Mouse (Mus musculus) embryo, embryonic 11 days (tissue): ENCODE results near the gene Ncf2.
A peak's percentile ranks its signal among the peaks of the same experiment; 100 is the strongest.

Experiments
- DNase-seq: peaks from one replicate; pipeline ENCODE4 v3.0.0-alpha.2; 2015

Ncf2 gene

GRCm38 (mm10) chr1:152796683-152797263 is 3.2 kb upstream of the Ncf2 start:
- DNase-seq = no peak

DNA sequence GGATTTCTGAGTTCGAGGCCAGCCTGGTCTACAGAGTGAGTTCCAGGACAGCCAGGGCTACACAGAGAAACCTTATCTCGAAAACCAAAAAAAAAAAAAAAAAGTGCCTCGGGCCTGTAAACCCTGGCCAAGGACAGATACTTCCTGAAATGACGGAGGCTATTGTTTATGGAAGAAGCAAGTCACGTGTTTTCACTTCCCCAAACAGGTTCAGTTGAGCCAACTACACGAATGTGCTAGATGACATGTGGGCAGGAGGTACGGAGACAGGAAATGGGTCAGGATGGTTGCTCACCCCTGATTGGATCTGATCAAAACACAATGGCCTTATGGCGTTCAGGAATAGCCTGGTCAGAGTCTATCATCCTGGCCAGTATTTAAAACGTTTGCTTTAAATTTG is 1.9 kb upstream of the Ncf2 start:
- DNase-seq = no peak

GRCm38 (mm10) chr1:152800633-152801176 is 711 bp downstream of the Ncf2 start:
- DNase-seq = no peak

GRCm38 (mm10) chr1:152804907-152805306 is 4.9 kb downstream of the Ncf2 start:
- DNase-seq = no peak

- DNase-seq = no peak
Observed at GRCm38 (mm10) chr1:152807619-152808391, 7.8 kb downstream of the Ncf2 start.

DNA sequence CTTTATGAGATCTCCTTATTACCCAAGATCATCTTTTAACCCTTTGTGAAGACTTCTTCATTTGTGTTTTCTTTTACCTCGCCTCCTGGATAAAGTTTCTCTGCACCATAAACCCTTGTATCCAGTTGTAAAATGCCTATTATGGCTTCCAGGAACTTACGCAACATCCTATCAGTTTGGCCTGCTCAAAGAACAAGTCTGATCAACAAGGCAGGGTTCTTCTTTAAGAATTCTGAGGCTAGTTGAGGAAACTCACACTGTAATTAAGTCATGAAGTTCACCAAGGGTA is 8.3 kb downstream of the Ncf2 start:
- DNase-seq = no peak

- peak; percentile 59 for DNase-seq
Observed at GRCm38 (mm10) chr1:152809541-152810252, 9.7 kb downstream of the Ncf2 start.

DNA sequence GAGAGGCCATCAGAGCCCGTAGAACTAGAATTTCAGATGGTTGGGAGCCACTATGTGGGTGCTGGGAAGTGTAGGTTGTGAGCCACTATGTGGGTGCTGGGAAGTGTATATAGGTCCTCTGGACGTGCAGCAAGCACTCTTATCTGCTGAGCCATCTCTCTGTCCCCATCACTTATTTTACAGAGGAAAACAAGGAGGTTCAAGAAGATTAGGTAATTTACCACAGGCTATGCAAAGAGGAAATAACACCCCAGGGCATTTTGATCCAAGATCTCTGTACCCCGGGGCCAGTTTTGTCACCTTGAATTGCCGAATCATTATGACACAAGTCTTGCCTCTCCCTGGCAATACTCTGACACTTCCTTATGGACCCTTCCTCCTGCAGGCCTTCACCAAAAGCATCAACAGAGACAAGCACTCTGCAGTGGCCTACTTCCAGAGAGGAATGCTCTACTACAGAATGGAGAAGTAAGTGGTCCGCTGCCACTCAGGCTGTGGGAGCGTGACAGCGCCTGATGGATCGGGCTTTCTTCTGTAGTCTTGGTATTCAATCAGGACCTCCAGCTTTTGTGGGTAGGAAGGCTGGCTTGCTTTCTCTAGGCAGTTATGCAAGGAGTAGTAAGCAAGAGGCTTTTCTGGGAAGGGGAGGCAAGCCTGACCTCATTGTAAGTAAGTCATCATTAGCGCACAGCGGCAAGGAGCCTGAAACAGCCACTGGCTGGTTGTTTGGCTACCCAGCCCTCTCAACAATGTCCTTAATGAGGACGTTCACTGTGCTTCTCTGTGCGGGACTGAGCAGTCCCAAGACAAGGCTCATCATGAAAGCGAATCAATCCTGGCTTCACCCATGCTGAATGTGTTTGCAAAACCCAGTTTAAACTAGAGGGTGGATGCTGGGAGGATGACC is 10.8 kb downstream of the Ncf2 start:
- DNase-seq = no peak

GRCm38 (mm10) chr1:152815265-152815701 is 15.3 kb downstream of the Ncf2 start:
- peak; percentile 56 for DNase-seq

GRCm38 (mm10) chr1:152817027-152817769 is 17.2 kb downstream of the Ncf2 start:
- peak; percentile 77 for DNase-seq

DNA sequence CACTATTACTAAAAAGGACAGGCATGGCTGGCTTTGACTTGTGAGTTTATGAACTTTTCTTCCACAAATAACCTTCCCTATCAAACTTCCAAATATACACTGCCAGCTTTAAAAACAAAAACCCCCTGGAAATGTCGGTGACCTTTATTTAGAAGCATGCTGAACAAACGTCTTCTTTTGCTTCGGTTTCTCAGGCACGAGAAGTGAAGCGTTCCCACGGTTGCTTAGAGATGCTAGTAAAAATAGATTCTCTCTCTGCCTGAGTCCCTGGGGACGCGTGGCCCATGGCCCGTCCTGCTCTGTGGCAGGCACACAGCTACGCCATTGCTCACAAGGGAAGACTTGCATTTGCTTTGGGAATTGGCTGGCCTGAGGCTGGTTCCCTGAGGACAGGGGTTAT is 17.8 kb downstream of the Ncf2 start:
- peak; percentile 56 for DNase-seq

- no peak for DNase-seq
Observed at GRCm38 (mm10) chr1:152819558-152819957, 19.6 kb downstream of the Ncf2 start.

DNA sequence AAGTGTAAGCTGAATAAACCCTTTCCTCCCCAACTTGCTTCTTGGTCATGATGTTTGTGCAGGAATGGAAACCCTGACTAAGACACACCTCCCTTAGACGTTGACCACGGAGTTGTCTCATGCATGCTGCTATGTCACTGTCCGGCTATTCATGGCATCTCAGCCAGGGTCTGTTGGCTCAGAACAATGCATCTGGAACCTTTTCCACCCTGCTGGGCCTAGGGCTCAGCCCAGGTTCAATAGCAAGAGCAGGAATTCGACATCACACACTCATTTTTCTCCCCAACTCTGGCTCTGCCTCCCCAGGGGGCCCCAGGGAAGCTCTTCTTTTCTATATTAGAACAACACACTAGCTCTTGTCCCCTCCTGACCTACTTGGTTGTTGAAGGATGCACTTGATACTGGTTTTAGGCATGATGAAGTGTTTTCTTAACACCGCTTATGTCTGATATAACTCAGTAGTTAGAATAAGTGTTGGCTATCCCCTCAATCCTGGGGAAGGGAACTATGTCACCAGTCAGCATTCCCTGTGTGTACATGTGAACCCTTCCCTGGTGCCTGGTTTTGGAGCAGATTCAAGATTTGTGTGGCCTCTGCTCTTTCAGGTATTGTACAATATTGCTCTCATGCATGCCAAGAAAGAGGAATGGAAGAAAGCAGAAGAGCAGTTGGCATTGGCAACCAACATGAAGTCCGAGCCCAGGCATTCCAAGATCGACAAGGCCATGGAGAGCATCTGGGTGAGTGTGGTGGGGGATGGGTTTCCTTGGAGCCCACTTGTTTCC is 21.1 kb downstream of the Ncf2 start:
- DNase-seq = no peak

GRCm38 (mm10) chr1:152821746-152822145 is 21.8 kb downstream of the Ncf2 start:
- no peak for DNase-seq

- no peak for DNase-seq
Observed at GRCm38 (mm10) chr1:152824206-152824605, 24.2 kb downstream of the Ncf2 start.

- DNase-seq = no peak
Observed at GRCm38 (mm10) chr1:152826446-152826845, 26.5 kb downstream of the Ncf2 start.

GRCm38 (mm10) chr1:152828168-152828567 is 28.2 kb downstream of the Ncf2 start:
- DNase-seq = no peak

GRCm38 (mm10) chr1:152828637-152829355 is 28.8 kb downstream of the Ncf2 start:
- DNase-seq = no peak

DNA sequence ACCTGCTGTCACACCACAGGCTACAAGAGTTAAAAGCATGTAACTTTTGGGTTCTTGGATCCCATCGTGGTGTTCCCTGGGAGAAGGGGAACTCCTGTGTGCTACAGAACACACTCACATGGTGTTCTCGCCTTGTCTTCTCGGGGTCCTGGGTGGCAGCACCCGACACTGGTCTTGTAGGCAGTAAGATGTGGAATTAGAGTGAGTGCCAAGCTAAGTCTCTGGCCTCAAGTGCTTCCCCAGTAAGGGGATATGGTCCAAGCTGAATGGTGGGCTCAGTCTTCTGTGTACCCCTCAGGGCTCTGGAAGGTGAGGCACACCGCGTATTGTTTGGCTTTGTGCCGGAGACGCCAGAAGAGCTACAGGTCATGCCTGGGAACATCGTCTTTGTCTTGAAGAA is 30.1 kb downstream of the Ncf2 start:
- no peak for DNase-seq

- no peak for DNase-seq
Observed at GRCm38 (mm10) chr1:152831003-152831402, 31.0 kb downstream of the Ncf2 start.

DNA sequence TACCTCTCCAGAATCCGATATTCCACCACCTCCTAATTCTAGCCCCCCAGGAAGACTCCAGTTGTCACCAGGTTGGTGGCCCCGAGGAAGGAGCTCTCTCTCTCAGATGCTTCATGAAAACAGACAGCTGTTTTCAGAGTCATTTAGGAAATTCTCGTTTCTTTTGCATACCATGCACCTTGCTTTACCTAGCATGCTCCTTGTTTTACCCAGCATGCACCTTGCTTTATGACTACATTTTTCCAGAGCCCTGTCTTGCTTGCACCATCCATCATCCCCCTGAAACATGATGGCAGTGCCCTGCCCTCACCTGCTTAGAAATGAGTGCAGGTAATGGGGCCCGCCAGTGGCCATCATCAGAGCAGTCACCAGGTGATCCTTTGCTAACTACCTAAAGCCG is 31.6 kb downstream of the Ncf2 start:
- no peak for DNase-seq
